Mouse (Mus musculus) lung, adult 2 months (tissue): ENCODE data around the gene Ndufb10.

Experiments used
- CTCF ChIP-seq: fragments of 200-500 bp; IDR thresholded peaks from 2 replicates; pipeline ENCODE4 v1.5.1; 2011; ENCODE audit warnings: mild to moderate bottlenecking, low read length, control low read depth; ENCODE audit not compliant: insufficient read depth
- POLR2A ChIP-seq: fragments of 200-500 bp; IDR thresholded peaks from 2 replicates; pipeline ENCODE4 v1.6.1; 2011; ENCODE audit warnings: low read depth, mild to moderate bottlenecking, control low read depth, low read length, borderline replicate concordance; ENCODE audit errors: extremely low read depth

DNA sequence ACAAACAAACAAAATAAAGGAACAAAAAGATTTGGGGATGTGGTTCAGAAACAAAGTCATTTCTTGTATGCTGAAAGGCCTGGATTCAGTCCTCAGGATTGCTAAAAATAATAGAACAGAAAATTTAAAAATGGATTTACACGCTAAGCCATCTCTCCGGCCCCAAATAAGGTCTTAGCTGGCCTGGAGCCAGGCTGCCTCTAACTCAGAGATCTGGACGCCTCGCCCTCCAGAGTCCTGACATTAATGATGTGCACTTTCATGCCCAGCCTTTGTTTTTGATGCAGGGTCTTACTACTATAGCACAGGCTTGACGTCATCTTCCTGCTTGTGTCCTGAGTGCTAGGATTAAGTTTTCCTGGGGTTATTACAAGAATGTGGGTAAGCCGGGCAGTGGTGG lies 4.8 kb upstream of the Ndufb10 start:
- no peak for TF ChIP-seq POLR2A
- TF ChIP-seq CTCF = no peak
